Mouse (Mus musculus) urinary bladder, postnatal 25 days (tissue): ENCODE measurements around the gene Tbc1d30.

Experiments used
- DNase-seq: peaks from one replicate; pipeline ENCODE4 v3.0.0; 2022; ENCODE audit warnings: low spot score

Gene Tbc1d30

GRCm38 (mm10) chr10:121225636-121226035 is 125.4 kb downstream of the Tbc1d30 start:
- DNase-seq, result no peak

- no peak for DNase-seq
Measured at GRCm38 (mm10) chr10:121222881-121223280, 128.2 kb downstream of the Tbc1d30 start.

GRCm38 (mm10) chr10:121218616-121219015 is 132.5 kb downstream of the Tbc1d30 start:
- no peak for DNase-seq

GRCm38 (mm10) chr10:121216804-121217203 is 134.3 kb downstream of the Tbc1d30 start:
- no peak for DNase-seq
